Mouse (Mus musculus): Measurements from ENCODE around the gene Peli2.
A peak's percentile ranks its signal among the peaks of the same experiment; 100 is the strongest.
"Not testable (repeated sequence)": the region's sequence is repeated elsewhere in the genome, so short reads cannot be mapped to it uniquely, and the experiment has no call there.

The Peli2 gene

DNA sequence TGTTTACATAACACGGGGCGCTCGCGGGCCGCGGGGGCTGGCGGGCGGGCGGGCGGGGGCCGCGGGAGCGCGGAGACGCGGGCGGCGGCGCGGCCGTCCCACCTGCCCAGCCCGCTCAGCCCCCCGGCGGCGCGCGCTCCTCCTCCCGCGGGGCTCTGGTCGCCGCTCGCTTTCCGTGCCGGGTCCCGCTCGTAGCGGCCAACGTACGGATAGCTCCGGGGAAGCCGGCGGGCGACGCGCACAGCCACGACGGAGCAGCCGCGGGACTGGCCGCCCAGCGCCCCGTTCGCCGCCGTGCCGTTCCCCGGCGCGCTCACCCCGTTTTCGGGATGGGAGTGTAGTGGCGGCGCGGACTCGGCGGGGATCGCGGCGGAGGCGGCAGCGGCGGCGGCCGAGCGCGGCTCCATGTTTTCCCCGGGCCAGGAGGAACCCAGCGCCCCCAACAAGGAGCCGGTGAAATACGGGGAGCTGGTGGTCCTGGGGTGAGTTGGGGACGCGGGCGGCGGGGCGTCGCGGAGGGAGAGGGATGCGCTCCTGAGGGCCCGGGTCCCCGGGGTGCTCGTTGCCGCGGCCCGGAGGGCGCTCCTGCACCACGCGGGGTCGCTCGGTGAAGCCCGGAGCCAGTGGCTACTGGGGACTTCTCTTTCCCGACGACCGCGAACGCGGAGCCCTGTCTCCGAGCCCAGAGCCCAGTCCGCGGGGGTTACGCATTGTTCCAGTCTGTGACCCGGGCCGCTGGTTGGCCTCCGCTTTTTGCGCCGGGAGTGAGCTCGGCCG, at the start of gene Peli2:
Gene Peli2, plus strand, starts transcription at position 72 of the 777 bp plus-strand sequence.
- DNase-seq (ENCODE audit: extremely low read depth, low read depth, low spot score) = no peak

GRCm38 (mm10) chr14:48072104-48072503, 48.5 kb upstream of the Peli2 start:
- no peak for DNase-seq (ENCODE audit: extremely low read depth, low read depth, low spot score)

GRCm38 (mm10) chr14:48073247-48074161, 47.1 kb upstream of the Peli2 start:
- DNase-seq (ENCODE audit: extremely low read depth, low read depth, low spot score) = no peak

GRCm38 (mm10) chr14:48079574-48079973, 41.0 kb upstream of the Peli2 start:
- DNase-seq (ENCODE audit: extremely low read depth, low read depth, low spot score) = not testable (repeated sequence)

- no peak for DNase-seq (ENCODE audit: extremely low read depth, low read depth, low spot score)
Measured at GRCm38 (mm10) chr14:48083836-48084812, 36.5 kb upstream of the Peli2 start.

DNA sequence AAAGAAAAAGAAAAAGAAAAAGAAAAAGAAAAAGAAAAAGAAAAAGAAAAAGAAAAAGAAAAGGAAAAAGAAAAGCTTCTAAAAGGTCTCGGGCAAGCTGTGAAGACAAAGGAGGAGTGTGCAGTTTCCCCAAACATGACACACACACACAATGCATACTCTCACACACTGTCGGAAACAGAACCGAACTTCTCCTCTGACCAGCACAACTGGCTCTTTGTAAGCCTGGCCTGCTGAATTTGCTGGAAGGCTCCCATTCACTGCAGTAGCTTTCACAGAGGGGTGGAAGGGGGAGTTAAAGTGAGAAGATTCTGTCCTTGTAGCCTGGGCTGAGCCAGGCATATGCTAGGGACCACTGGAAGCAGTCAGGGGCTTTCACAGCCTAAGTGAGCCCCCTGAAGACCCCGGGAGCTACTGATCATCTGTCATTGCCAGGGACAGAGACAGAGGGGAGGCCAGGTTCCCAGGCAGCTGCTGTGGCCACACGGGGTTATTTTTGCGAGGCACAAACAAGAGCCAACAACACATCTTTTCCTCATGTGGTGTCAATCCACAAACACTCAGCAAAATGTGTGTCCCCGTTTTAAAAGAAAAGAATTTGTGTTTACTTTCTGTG, 33.8 kb upstream of the Peli2 start:
- no peak for DNase-seq (ENCODE audit: extremely low read depth, low read depth, low spot score)

GRCm38 (mm10) chr14:48087298-48087830, 33.3 kb upstream of the Peli2 start:
- no peak for DNase-seq (ENCODE audit: extremely low read depth, low read depth, low spot score)

DNA sequence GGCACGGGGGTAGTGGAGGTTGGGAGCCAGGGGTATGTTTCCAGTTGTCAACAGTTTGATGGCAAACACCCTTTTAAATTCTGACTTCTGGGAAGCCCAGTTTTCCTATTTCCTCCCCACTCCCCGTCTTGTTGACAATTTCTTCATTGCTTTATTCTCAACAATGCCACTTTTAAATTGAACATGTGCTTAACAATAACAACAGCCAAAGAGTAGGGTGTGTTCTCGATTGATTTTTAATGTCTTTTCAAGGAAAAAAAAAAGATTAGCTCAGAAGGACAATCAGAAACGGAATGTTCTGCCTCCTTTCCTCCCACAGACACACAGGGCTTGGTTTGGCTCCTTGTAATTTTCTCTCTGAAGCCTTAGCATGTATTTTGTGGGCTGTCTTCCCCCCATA, 30.2 kb upstream of the Peli2 start:
- no peak for DNase-seq (ENCODE audit: extremely low read depth, low read depth, low spot score)

DNA sequence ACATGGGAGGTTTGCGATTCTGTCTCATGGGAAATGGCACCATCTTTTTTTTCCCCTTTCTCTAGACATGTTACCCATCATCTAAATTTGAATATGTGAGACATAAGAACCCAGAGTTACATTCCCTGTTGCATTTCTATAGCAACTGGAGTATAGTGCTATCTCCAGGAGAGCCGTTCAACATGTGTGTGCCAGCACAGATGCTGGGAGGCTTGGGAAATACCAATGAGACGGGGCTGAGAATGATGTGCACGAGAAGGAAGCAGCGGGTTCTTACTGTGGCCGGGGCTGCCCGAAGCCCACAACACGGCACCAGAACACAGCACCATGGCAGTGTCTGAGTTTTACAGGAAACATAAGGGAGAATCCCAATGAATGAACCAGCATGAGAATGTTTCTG, 29.5 kb upstream of the Peli2 start:
- DNase-seq (ENCODE audit: extremely low read depth, low read depth, low spot score) = no peak

DNA sequence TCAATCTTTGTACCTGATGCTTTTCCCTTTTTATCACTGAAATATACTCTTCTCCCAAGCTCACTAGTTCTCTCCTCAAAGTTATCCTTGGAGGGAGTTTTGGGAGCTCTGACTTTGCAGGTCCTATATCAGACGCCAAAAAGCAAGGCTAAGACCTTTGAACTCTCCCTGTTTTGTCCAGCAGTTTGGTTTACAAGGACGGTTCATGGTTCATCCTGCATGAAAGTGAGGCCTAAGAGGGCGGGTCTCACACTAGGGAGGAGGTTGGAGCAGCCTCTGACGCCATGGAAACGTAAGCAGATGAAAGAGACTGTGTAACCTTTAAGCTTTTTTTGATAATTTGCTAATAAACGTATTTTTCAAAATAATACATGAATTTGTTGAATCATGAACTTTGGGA, 22.4 kb upstream of the Peli2 start:
- DNase-seq (ENCODE audit: extremely low read depth, low read depth, low spot score) = no peak

GRCm38 (mm10) chr14:48099354-48099753, 21.3 kb upstream of the Peli2 start:
- peak; percentile 66 for DNase-seq (ENCODE audit: extremely low read depth, low read depth, low spot score)

DNA sequence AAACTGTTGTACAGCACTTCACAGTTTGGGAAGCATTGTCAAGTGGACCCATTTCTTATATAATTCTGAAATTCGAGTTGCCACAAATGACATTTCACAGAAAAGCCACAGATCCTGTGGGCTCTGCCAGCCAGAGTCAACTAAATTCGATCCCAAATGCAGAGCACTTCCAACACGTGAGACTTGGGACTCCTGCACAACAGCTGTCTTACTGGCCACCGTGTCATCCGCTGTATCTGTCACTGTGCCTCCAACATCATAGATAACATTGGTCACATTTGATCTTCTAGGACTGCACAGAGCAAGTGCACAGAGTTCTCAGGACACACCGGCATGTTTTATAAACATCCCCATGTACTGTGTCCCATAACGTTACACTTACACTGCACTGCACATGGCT, 14.2 kb upstream of the Peli2 start:
- DNase-seq (ENCODE audit: extremely low read depth, low read depth, low spot score) = no peak

- no peak for DNase-seq (ENCODE audit: extremely low read depth, low read depth, low spot score)
Measured at GRCm38 (mm10) chr14:48117986-48118385, 2.6 kb upstream of the Peli2 start.

- DNase-seq (ENCODE audit: extremely low read depth, low read depth, low spot score) = no peak
Measured at GRCm38 (mm10) chr14:48119012-48119647, 1.5 kb upstream of the Peli2 start.

- DNase-seq (ENCODE audit: extremely low read depth, low read depth, low spot score) = no peak
Measured at GRCm38 (mm10) chr14:48119648-48120270, 864 bp upstream of the Peli2 start.

- no peak for DNase-seq (ENCODE audit: extremely low read depth, low read depth, low spot score)
Measured at GRCm38 (mm10) chr14:48120443-48120751, 226 bp upstream of the Peli2 start.

- no peak for DNase-seq (ENCODE audit: extremely low read depth, low read depth, low spot score)
Measured at GRCm38 (mm10) chr14:48121529-48122517, 1.2 kb downstream of the Peli2 start.

DNA sequence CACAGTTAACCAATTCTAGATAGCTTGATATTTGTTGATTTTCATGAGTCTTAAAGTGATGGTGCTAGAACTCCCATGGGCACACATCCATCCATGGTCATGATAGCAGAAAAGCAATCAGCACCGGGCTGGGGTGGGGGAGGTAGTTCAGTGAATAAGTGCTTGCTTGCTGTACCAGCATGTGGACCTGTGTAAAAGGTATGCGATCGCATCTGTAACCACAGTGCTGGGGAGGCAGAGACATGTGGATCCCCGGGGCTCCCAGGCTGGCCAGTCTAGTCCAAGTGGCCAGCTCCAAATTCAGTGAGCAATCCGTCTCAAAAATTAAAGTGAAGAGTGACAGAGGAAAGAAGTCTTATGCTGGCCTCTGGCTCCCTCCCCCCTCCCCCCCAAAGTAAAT, 3.4 kb downstream of the Peli2 start:
- DNase-seq (ENCODE audit: extremely low read depth, low read depth, low spot score) = no peak

Data from fat pad, adult 2 months (tissue).